Comparison of ENCODE assay signal across 8 mouse cellular contexts in the genomic region with DNA sequence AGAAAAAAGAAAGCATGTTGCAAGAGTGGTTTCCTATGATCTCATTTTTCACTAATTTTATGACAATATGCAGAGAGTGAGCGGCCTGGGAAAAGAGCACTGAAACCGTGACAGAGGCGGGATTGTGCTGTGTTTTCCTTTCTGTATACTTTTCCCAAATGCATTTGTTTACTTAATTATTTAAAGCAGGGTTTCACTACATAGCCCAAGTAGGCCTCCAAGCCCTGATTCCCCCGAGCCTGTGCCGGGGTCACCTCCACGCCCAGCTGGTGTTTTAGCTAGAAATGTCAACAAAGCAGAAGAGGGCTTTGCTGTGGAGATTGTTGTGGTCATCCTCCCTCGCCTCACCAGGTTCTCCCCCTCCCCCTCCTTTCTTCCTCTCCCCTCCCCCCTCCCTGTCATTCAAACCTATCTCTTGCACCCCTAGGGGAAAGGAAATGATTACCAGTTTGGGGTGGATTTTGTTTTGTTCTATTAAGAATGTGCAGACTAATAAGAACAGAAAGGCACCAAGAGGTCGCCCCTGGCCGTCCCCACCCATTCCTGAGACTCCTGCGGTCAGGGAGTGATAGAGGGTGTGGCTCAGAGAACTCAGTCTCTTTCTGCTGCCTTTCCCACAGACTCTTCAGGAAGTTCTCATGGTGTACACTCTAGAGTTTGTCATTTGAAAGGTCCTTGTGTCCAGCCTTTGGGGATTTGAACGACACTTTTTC. TPM values are rescaled to one million over a fixed set of nuclear protein-coding genes. Genes with fewer than 3 reads are reported as not detected.
DNase-seq lines count a peak whose midpoint lies in the region; ATAC-seq and TF ChIP-seq lines count a peak whose summit lies in the region.

No protein-coding gene starts in this region.

- H3K9me3 ChIP-seq in kidney, embryonic 16.5 days (ENCODE audit: low read length), result no peaks in the 10 kb centered on the region
- no peaks in the 10 kb centered on the region for H3K9me3 ChIP-seq in midbrain, embryonic 11.5 days (ENCODE audit: control insufficient read depth, low read length)

- H3K4me3 ChIP-seq in lung, adult 2 months (replicated peaks; ENCODE audit: extremely low read depth, low read depth, low read length), result peak overlapping the region; percentile 29
- H3K4me3 ChIP-seq in embryonic fibroblast, embryonic 13.5 days (ENCODE audit: insufficient read depth, low read length), result peak overlapping the region; percentile 15; the same call in 1 of the 2 replicates
- H3K4me3 ChIP-seq in kidney, embryonic 16.5 days (ENCODE audit: low read length), result peak overlapping the region; percentile 42
- no peak overlapping the region for H3K4me3 ChIP-seq in midbrain, embryonic 11.5 days (ENCODE audit: low read depth, low read length)

- no peaks in the 10 kb centered on the region for H3K27me3 ChIP-seq in kidney, embryonic 16.5 days (ENCODE audit: insufficient read depth, low read length)
- peaks cover 20% of the 10 kb centered on the region for H3K27me3 ChIP-seq in midbrain, embryonic 11.5 days (ENCODE audit: control insufficient read depth, insufficient read depth, low read length)

- TF ChIP-seq POLR2A in lung, adult 2 months (IDR thresholded peaks at IDR 0.05; ENCODE audit: borderline replicate concordance, extremely low read depth, low read depth, low read length), result no peak
- TF ChIP-seq POLR2A in embryonic fibroblast, embryonic 13.5 days (IDR thresholded peaks at IDR 0.05; ENCODE audit: low read depth, low read length), result no peak

- WGBS in lung, adult 2 months, result 9% methylated on average over 11 of the region's 11 CpGs
- 8% methylated on average over 11 of the region's 11 CpGs for WGBS in kidney, embryonic 16.5 days
- WGBS in midbrain, embryonic 11.5 days, result 2% methylated on average over 11 of the region's 11 CpGs

- H3K4me2 ChIP-seq in kidney, embryonic 16.5 days (replicated peaks; ENCODE audit: low read depth, low read length), result peak overlapping the region; percentile 65
- H3K4me2 ChIP-seq in midbrain, embryonic 11.5 days, result peak overlapping the region; percentile 38

- H3K4me1 ChIP-seq in lung, adult 2 months (ENCODE audit: control insufficient read depth, insufficient read depth, low read length), result peaks cover 11% of the 10 kb centered on the region
- peaks cover 4% of the 10 kb centered on the region; the same call in 1 of the 2 replicates for H3K4me1 ChIP-seq in embryonic fibroblast, embryonic 13.5 days (ENCODE audit: control insufficient read depth, insufficient read depth, low read length)
- H3K4me1 ChIP-seq in kidney, embryonic 16.5 days (ENCODE audit: insufficient read depth, low read length), result peaks cover 8% of the 10 kb centered on the region; the same call in 1 of the 2 replicates
- peaks cover 10% of the 10 kb centered on the region for H3K4me1 ChIP-seq in midbrain, embryonic 11.5 days (ENCODE audit: control insufficient read depth, insufficient read depth, low read length)

- no peak for TF ChIP-seq CTCF in lung, adult 2 months (IDR thresholded peaks at IDR 0.05; ENCODE audit: insufficient read depth, low read length)
- no peak for TF ChIP-seq CTCF in embryonic fibroblast, embryonic 13.5 days (IDR thresholded peaks at IDR 0.05; ENCODE audit: borderline replicate concordance, insufficient read depth, low read length)

- peak; percentile 73 for ATAC-seq in kidney, embryonic 16.5 days (ENCODE audit: low FRiP score, low TSS enrichment)
- ATAC-seq in midbrain, embryonic 11.5 days (ENCODE audit: low FRiP score), result peak; percentile 78

- H3K27ac ChIP-seq in embryonic fibroblast, embryonic 13.5 days (ENCODE audit: insufficient read depth, low read length), result no peak overlapping the region
- 0 out of 2 replicates have a peak overlapping the region, but pooled peaks have one; percentile 38 for H3K27ac ChIP-seq in kidney, embryonic 16.5 days (ENCODE audit: low read length)
- no peak overlapping the region for H3K27ac ChIP-seq in midbrain, embryonic 11.5 days (ENCODE audit: low read depth, low read length)

- intact Hi-C loops in left cerebral cortex, postnatal 4 days (cut with DNase I), result no loop called here

- no peak for DNase-seq in lung, adult 2 months
- DNase-seq in lung, postnatal 4 days, result no peak
- peak; percentile 88 for DNase-seq in midbrain, embryonic 11.5 days (ENCODE audit: low spot score, missing footprints)
- no peak for DNase-seq in left cerebral cortex, postnatal 4 days
- no peak for DNase-seq in urinary bladder, postnatal 25 days (ENCODE audit: low spot score)
- no peak for DNase-seq in thymus, adult 18-20 months

- no peaks in the 10 kb centered on the region for H3K36me3 ChIP-seq in kidney, embryonic 16.5 days (ENCODE audit: insufficient read depth, low read length)
- H3K36me3 ChIP-seq in midbrain, embryonic 11.5 days (ENCODE audit: control insufficient read depth, insufficient read depth, low read length), result no peaks in the 10 kb centered on the region

- H3K9ac ChIP-seq in kidney, embryonic 16.5 days (replicated peaks; ENCODE audit: low read length), result no peak overlapping the region
- H3K9ac ChIP-seq in midbrain, embryonic 11.5 days (ENCODE audit: low read length), result no peak overlapping the region

RNA-seq across cellular contexts. Expression of a gene that starts 10.9 kb away (rescaled TPM):
- polyA plus RNA-seq in lung, adult 2 months (2012; rRNA removed), result 136 and 182 TPM in 2 replicates
- polyA plus RNA-seq in embryonic fibroblast, embryonic 13.5 days (2011; ENCODE audit: insufficient read length, low read depth, missing spikeins), result 0.58 and 1.2 TPM in 2 replicates
- 9.4 and 9.7 TPM in 2 replicates for polyA plus RNA-seq in kidney, embryonic 16.5 days (2015; fragmentation: Nextera tagmentation; extraction: Ambion mirVana)
- 2.7 and 2.8 TPM in 2 replicates for polyA plus RNA-seq in midbrain, embryonic 11.5 days (2014; fragmentation: Nextera tagmentation; extraction: Ambion mirVana)
- 10 to 100 TPM; 28.1 to 36.5 TPM for total RNA-seq in left cerebral cortex, postnatal 4 days (2021)

Comparison
In these comparisons a context has a peak if more than half of its experiments do, and no peak if none do; other contexts are left out.
1. RNA of a gene that starts 10.9 kb away (polyA plus RNA-seq): 136 to 182 TPM in lung, adult 2 months; 9.4 to 9.7 TPM in kidney, embryonic 16.5 days, 2.7 to 2.8 TPM in midbrain, embryonic 11.5 days and 0.58 to 1.2 TPM in embryonic fibroblast, embryonic 13.5 days; every median in the first group is over 10 times any median in the second.